Mouse (Mus musculus) activated CD4-positive, CD25-positive, alpha-beta regulatory T cell (primary cell): Measurements from ENCODE around the gene Prcd. TPM values are rescaled to one million over a fixed set of nuclear protein-coding genes. Genes with fewer than 3 reads are reported as not detected.

ENCODE experiments used
- polyA plus RNA-seq, 2 experiments: library from polyadenylated mRNA; unstranded; fragments of 100-300 nt; shearing (Covaris generic); gene quantifications; one replicate each; pipeline ENCODE4 v1.2.1; 2017

The Prcd gene
- polyA plus RNA-seq, result not detected

DNA sequence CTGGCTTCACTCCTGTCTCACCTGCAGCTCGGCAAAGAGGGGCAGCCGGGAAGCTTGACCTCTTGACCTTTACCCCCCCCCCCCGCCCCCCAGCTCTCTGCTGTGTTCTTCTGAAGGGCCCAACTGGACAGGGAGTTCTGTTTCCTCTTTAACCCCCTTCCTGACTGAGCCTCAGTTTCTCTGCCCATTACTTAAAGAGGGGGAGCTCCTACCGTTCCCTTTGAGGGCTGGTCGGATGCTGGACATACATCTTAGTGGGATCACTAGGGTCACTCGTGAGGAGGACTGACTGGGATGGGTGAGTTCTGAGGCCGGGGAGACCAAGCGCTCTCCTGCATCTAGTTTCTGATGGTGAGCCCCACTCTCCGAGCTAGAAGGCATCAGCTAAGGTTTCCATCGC is at the start of gene Prcd:
TSS of gene Prcd (plus strand) at position 301 of the 400 bp plus-strand sequence.

DNA sequence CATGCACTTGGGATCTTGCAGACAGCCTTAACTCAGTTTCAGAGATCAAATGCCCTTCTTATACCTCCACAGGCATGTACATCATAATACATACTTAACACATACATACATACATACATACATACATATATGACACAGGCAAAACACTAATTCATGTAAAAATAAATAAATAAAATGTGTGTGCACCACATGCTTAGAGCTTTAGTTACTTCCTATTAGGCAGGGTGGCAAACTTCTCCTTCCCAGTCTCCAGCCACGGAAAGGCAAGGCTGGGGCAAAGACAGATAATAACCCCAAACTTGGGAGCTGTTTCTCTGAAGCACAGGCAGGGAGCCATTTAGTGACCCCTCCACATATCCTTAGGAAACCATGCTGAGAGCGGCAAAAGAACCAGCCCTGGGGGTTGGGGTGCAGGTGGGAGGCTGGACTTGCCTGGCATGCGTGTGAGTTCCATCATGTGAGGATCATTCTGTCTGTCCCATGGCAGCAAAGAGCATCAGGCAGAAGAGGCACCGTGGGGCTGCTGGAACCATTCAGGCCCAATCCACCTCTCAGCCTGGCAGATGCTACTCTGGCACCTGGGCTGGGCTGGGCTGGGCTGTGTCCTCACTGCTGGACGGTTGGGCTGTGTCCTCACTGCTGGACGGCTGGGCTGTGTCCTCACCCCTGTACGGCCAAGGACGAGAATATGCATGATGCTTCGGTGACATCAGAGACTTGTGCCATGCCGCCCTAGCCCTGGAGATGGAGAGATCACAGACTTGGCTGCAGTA is 26.8 kb upstream of the Prcd start, which contains the start of gene Rhbdf2:
TSS of gene Rhbdf2 (minus strand) at position 721 of the 773 bp plus-strand sequence.

DNA sequence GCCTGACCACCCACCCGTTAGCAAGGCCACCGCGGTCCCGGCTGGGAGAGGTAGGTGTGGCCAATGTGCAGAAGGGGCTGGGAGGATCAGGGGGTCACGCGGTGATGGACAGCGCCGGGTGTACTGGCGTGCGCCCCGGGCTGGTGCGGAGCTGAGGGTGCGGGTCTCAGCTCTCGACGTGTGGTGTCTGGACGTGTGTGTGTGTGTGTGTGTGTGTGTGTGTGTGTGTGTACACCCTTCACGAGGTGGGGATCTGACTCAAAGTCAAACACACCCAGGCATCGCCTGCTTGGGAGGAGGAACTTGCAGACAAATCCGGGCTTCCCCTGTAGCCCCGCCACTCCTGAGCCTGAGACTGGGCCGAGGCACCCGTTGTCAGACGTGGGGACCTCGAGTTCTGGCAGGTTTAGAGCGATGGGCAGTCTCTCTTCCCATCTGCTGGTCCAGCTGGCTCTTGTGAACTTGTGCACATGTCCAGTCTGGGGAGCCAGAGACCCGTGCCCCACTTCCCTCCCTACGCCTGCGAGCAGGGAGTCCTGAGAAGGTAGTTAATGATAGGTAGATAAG is 1.0 kb downstream of the Prcd start, which contains the start of gene Cygb:
TSS of gene Cygb (minus strand) at position 59 of the 567 bp plus-strand sequence.

Other genes with a start within 250 kb of the Prcd start
- 10 to 100 TPM in 1 of 2 experiments, 1 to 10 TPM in 1; 6.2 to 11.8 TPM for gene Rnf157, start 240.5 kb upstream of the Prcd start, polyA plus RNA-seq
- 100 to 1,000 TPM in 1 of 2 experiments, 10 to 100 TPM in 1; 79.9 to 109 TPM for gene Ubald2, start 219.4 kb upstream of the Prcd start, polyA plus RNA-seq
- gene Qrich2, start 187.3 kb upstream of the Prcd start, polyA plus RNA-seq, result not detected
- 100 to 1,000 TPM; 112 to 118 TPM for gene Prpsap1, start 159.3 kb upstream of the Prcd start, polyA plus RNA-seq
- gene Sphk1, start 122.6 kb upstream of the Prcd start, polyA plus RNA-seq, result under 1 TPM; 0.32 to 0.64 TPM
- gene Ube2o, start 72.1 kb upstream of the Prcd start, polyA plus RNA-seq, result 10 to 100 TPM in 1 of 2 experiments, 1 to 10 TPM in 1; 7.3 to 11.6 TPM
- gene Aanat, start 67.1 kb upstream of the Prcd start, polyA plus RNA-seq, result not detected
- 10 to 100 TPM in 1 of 2 experiments, 1 to 10 TPM in 1; 8.6 to 18.0 TPM for gene Rhbdf2, start 26.5 kb upstream of the Prcd start, polyA plus RNA-seq
- gene Cygb, start 779 bp downstream of the Prcd start, polyA plus RNA-seq, result under 1 TPM; 0.18 to 0.38 TPM
- gene St6galnac1, start 122.0 kb downstream of the Prcd start, polyA plus RNA-seq, result 1 to 10 TPM in 1 of 2 experiments, not detected in 1; 1.2 TPM
- gene Mxra7, start 174.5 kb downstream of the Prcd start, polyA plus RNA-seq, result under 1 TPM in 1 of 2 experiments, not detected in 1; 0.30 TPM
- gene Mettl23, start 189.7 kb downstream of the Prcd start, polyA plus RNA-seq, result 100 to 1,000 TPM; 199 to 221 TPM
- gene Jmjd6, start 189.9 kb downstream of the Prcd start, polyA plus RNA-seq, result 10 to 100 TPM; 59.5 to 75.9 TPM
- gene Mfsd11, start 198.9 kb downstream of the Prcd start, polyA plus RNA-seq, result 10 to 100 TPM; 16.6 to 29.2 TPM
- 100 to 1,000 TPM; 392 to 409 TPM for gene Srsf2, start 199.6 kb downstream of the Prcd start, polyA plus RNA-seq